In genomic region chr4:135971805-135972555, GRCm38 (mm10) we compare ENCODE assay signal across 8 mouse cellular contexts. TPM values are rescaled to one million over a fixed set of nuclear protein-coding genes. Genes with fewer than 3 reads are reported as not detected.
DNase-seq lines count a peak whose midpoint lies in the region; ATAC-seq and TF ChIP-seq lines count a peak whose summit lies in the region.

No protein-coding gene starts in this region.

- peak overlapping the region; percentile 41; the same call in 1 of the 2 replicates for H3K27ac ChIP-seq in heart, embryonic 12.5 days (ENCODE audit: poor library complexity, severe bottlenecking)
- peak overlapping the region; percentile 93 for H3K27ac ChIP-seq in forebrain, embryonic 10.5 days
- H3K27ac ChIP-seq in liver, embryonic 13.5 days, result peak overlapping the region; percentile 79
- H3K27ac ChIP-seq in stomach, postnatal 0 days (replicated peaks), result peak overlapping the region; percentile 84

- no peak for TF ChIP-seq CTCF in stomach, postnatal 0 days (IDR thresholded peaks at IDR 0.05; ENCODE audit: low read depth)

- H3K9ac ChIP-seq in heart, embryonic 12.5 days, result peak overlapping the region; percentile 93
- H3K9ac ChIP-seq in liver, embryonic 13.5 days, result peak overlapping the region; percentile 93
- peak overlapping the region; percentile 89 for H3K9ac ChIP-seq in stomach, postnatal 0 days (ENCODE audit: low read length)

- H3K4me1 ChIP-seq in heart, embryonic 12.5 days (replicated peaks), result peaks cover 22% of the 10 kb centered on the region
- peaks cover 35% of the 10 kb centered on the region for H3K4me1 ChIP-seq in forebrain, embryonic 10.5 days
- H3K4me1 ChIP-seq in liver, embryonic 13.5 days (replicated peaks), result peaks cover 35% of the 10 kb centered on the region
- peaks cover 4% of the 10 kb centered on the region; the same call in 1 of the 2 replicates for H3K4me1 ChIP-seq in stomach, postnatal 0 days (replicated peaks; ENCODE audit: control insufficient read depth, insufficient read depth)

- H3K9me3 ChIP-seq in heart, embryonic 12.5 days (replicated peaks), result no peaks in the 10 kb centered on the region
- H3K9me3 ChIP-seq in forebrain, embryonic 10.5 days, result no peaks in the 10 kb centered on the region
- H3K9me3 ChIP-seq in liver, embryonic 13.5 days (replicated peaks), result no peaks in the 10 kb centered on the region
- no peaks in the 10 kb centered on the region for H3K9me3 ChIP-seq in stomach, postnatal 0 days (ENCODE audit: control insufficient read depth, low read length)

- ATAC-seq in heart, embryonic 12.5 days (ENCODE audit: insufficient number of reproducible peaks, low FRiP score), result peak; percentile 3; the same call in 1 of the 2 replicates
- ATAC-seq in CD4-positive, CD25-positive, alpha-beta regulatory T cell, adult 4 months, result peak; percentile 38
- peak; percentile 14 for ATAC-seq in liver, embryonic 13.5 days (ENCODE audit: low read depth)
- peak; percentile 31 for ATAC-seq in stomach, postnatal 0 days (ENCODE audit: low FRiP score, low TSS enrichment)

- peak overlapping the region; percentile 89 for H3K4me3 ChIP-seq in heart, embryonic 12.5 days
- peak overlapping the region; percentile 100 for H3K4me3 ChIP-seq in forebrain, embryonic 10.5 days
- peak overlapping the region; percentile 89 for H3K4me3 ChIP-seq in liver, embryonic 13.5 days (replicated peaks)
- peak overlapping the region; percentile 95 for H3K4me3 ChIP-seq in stomach, postnatal 0 days (ENCODE audit: low read depth, low read length)

- H3K4me2 ChIP-seq in heart, embryonic 12.5 days, result peak overlapping the region; percentile 92
- peak overlapping the region; percentile 86 for H3K4me2 ChIP-seq in liver, embryonic 13.5 days
- peak overlapping the region; percentile 93 for H3K4me2 ChIP-seq in stomach, postnatal 0 days (replicated peaks; ENCODE audit: low read depth)

- intact Hi-C loops in left cerebral cortex, postnatal 25 days (cut with DNase I), result loop anchor here (1.0 kb wide), 1 partner anchor 9 kb away; the partner anchor contains the start of gene Gale

- no peak for DNase-seq in heart, adult 8-10 months (ENCODE audit: low spot score)
- DNase-seq in forebrain, embryonic 10.5 days (ENCODE audit: extremely low spot score, low spot score), result no peak
- DNase-seq in liver, embryonic 13.5 days, result no peak
- DNase-seq in stomach, postnatal 0 days (ENCODE audit: low spot score), result no peak
- DNase-seq in left cerebral cortex, postnatal 25 days (ENCODE audit: low spot score in 2 of 2), result no peak
- DNase-seq in layer of hippocampus, postnatal 25 days (ENCODE audit: extremely low spot score in 1 of 2, low spot score in 1 of 2), result no peak

- H3K36me3 ChIP-seq in heart, embryonic 12.5 days, result peaks cover 60% of the 10 kb centered on the region
- peaks cover 75% of the 10 kb centered on the region for H3K36me3 ChIP-seq in forebrain, embryonic 10.5 days (replicated peaks)
- H3K36me3 ChIP-seq in liver, embryonic 13.5 days, result peaks cover 75% of the 10 kb centered on the region
- peaks cover 23% of the 10 kb centered on the region for H3K36me3 ChIP-seq in stomach, postnatal 0 days (ENCODE audit: control insufficient read depth, insufficient read depth, low read length)

- no peaks in the 10 kb centered on the region for H3K27me3 ChIP-seq in heart, embryonic 12.5 days (replicated peaks)
- H3K27me3 ChIP-seq in forebrain, embryonic 10.5 days (ENCODE audit: poor library complexity, severe bottlenecking), result no peaks in the 10 kb centered on the region
- no peaks in the 10 kb centered on the region for H3K27me3 ChIP-seq in liver, embryonic 13.5 days
- no peaks in the 10 kb centered on the region for H3K27me3 ChIP-seq in stomach, postnatal 0 days (ENCODE audit: control insufficient read depth, insufficient read depth, low read length)

- no peak for TF ChIP-seq EP300 in stomach, postnatal 0 days (optimal IDR thresholded peaks at IDR 0.05)

- WGBS in heart, embryonic 12.5 days, result 1% methylated on average over 35 of the region's 35 CpGs
- WGBS in forebrain, embryonic 10.5 days, result under 1% methylated on average over 35 of the region's 35 CpGs
- 1% methylated on average over 35 of the region's 35 CpGs for WGBS in liver, embryonic 13.5 days (ENCODE audit: insufficient replicate concordance)
- WGBS in stomach, postnatal 0 days, result under 1% methylated on average over 32 of the region's 35 CpGs

RNA-seq across cellular contexts. Expression of gene Lypla2, which starts 0.4 kb away (rescaled TPM):
- polyA plus RNA-seq in heart, embryonic 12.5 days (2016; fragmentation: Nextera tagmentation; extraction: Ambion mirVana), result 73.0 and 77.4 TPM in 2 replicates
- total RNA-seq in heart, adult 8-10 months (2022), result 10 to 100 TPM; 32.5 to 38.4 (median 35.9) TPM
- 10 to 100 TPM; 63.0 to 72.0 TPM for polyA plus RNA-seq in CD4-positive, CD25-positive, alpha-beta regulatory T cell, adult 4 months (2017; shearing (Covaris generic))
- polyA plus RNA-seq in forebrain, embryonic 10.5 days (2016; fragmentation: Nextera tagmentation; extraction: Ambion mirVana), result 204 and 210 TPM in 2 replicates
- 48.9 and 49.7 TPM in 2 replicates for polyA plus RNA-seq in liver, embryonic 13.5 days (2015; fragmentation: Nextera tagmentation; extraction: Ambion mirVana)
- 88.6 and 89.6 TPM in 2 replicates for polyA plus RNA-seq in stomach, postnatal 0 days (2015; fragmentation: Nextera tagmentation; extraction: Ambion mirVana)
- total RNA-seq in left cerebral cortex, postnatal 25 days (2021), result 10 to 100 TPM; 87.0 to 88.6 TPM
- total RNA-seq in layer of hippocampus, postnatal 25 days (2021), result 100 to 1,000 TPM in 1 of 2 experiments, 10 to 100 TPM in 1; 94.7 to 110 TPM

RNA-seq across cellular contexts. Expression of gene Gale, which starts 8.5 kb away (rescaled TPM):
- polyA plus RNA-seq in heart, embryonic 12.5 days (2016; fragmentation: Nextera tagmentation; extraction: Ambion mirVana), result 27.6 and 28.8 TPM in 2 replicates
- total RNA-seq in heart, adult 8-10 months (2022), result 1 to 10 TPM; 1.2 to 3.2 (median 1.6) TPM
- polyA plus RNA-seq in CD4-positive, CD25-positive, alpha-beta regulatory T cell, adult 4 months (2017; shearing (Covaris generic)), result 10 to 100 TPM; 16.2 to 24.8 TPM
- 39.7 and 41.0 TPM in 2 replicates for polyA plus RNA-seq in forebrain, embryonic 10.5 days (2016; fragmentation: Nextera tagmentation; extraction: Ambion mirVana)
- 35.6 and 35.7 TPM in 2 replicates for polyA plus RNA-seq in liver, embryonic 13.5 days (2015; fragmentation: Nextera tagmentation; extraction: Ambion mirVana)
- 161 and 166 TPM in 2 replicates for polyA plus RNA-seq in stomach, postnatal 0 days (2015; fragmentation: Nextera tagmentation; extraction: Ambion mirVana)
- total RNA-seq in left cerebral cortex, postnatal 25 days (2021), result 10 to 100 TPM; 22.4 to 22.5 TPM
- total RNA-seq in layer of hippocampus, postnatal 25 days (2021), result 10 to 100 TPM; 23.1 to 31.6 TPM

RNA-seq across cellular contexts. Expression of gene Pithd1, which starts 15.1 kb away (rescaled TPM):
- polyA plus RNA-seq in heart, embryonic 12.5 days (2016; fragmentation: Nextera tagmentation; extraction: Ambion mirVana), result 47.2 and 49.1 TPM in 2 replicates
- total RNA-seq in heart, adult 8-10 months (2022), result 10 to 100 TPM; 20.8 to 23.4 (median 21.6) TPM
- polyA plus RNA-seq in CD4-positive, CD25-positive, alpha-beta regulatory T cell, adult 4 months (2017; shearing (Covaris generic)), result 1 to 10 TPM; 9.3 to 9.7 TPM
- 73.6 and 75.8 TPM in 2 replicates for polyA plus RNA-seq in forebrain, embryonic 10.5 days (2016; fragmentation: Nextera tagmentation; extraction: Ambion mirVana)
- polyA plus RNA-seq in liver, embryonic 13.5 days (2015; fragmentation: Nextera tagmentation; extraction: Ambion mirVana), result 99.8 and 111 TPM in 2 replicates
- polyA plus RNA-seq in stomach, postnatal 0 days (2015; fragmentation: Nextera tagmentation; extraction: Ambion mirVana), result 40.1 and 40.7 TPM in 2 replicates
- 10 to 100 TPM; 82.1 to 84.3 TPM for total RNA-seq in left cerebral cortex, postnatal 25 days (2021)
- 10 to 100 TPM; 84.3 to 89.7 TPM for total RNA-seq in layer of hippocampus, postnatal 25 days (2021)

RNA-seq across cellular contexts. Expression of gene Hmgcl, which starts 25.7 kb away (rescaled TPM):
- 70.4 and 74.5 TPM in 2 replicates for polyA plus RNA-seq in heart, embryonic 12.5 days (2016; fragmentation: Nextera tagmentation; extraction: Ambion mirVana)
- total RNA-seq in heart, adult 8-10 months (2022), result 10 to 100 TPM; 83.3 to 91.3 (median 85.0) TPM
- 100 to 1,000 TPM in 1 of 2 experiments, 10 to 100 TPM in 1; 73.7 to 104 TPM for polyA plus RNA-seq in CD4-positive, CD25-positive, alpha-beta regulatory T cell, adult 4 months (2017; shearing (Covaris generic))
- 65.0 and 65.4 TPM in 2 replicates for polyA plus RNA-seq in forebrain, embryonic 10.5 days (2016; fragmentation: Nextera tagmentation; extraction: Ambion mirVana)
- polyA plus RNA-seq in liver, embryonic 13.5 days (2015; fragmentation: Nextera tagmentation; extraction: Ambion mirVana), result 71.9 and 73.5 TPM in 2 replicates
- polyA plus RNA-seq in stomach, postnatal 0 days (2015; fragmentation: Nextera tagmentation; extraction: Ambion mirVana), result 154 and 163 TPM in 2 replicates
- 10 to 100 TPM; 29.5 TPM for total RNA-seq in left cerebral cortex, postnatal 25 days (2021)
- total RNA-seq in layer of hippocampus, postnatal 25 days (2021), result 10 to 100 TPM; 34.0 to 37.1 TPM

RNA-seq across cellular contexts. Expression of gene Eloa, which starts 49.6 kb away (rescaled TPM):
- polyA plus RNA-seq in heart, embryonic 12.5 days (2016; fragmentation: Nextera tagmentation; extraction: Ambion mirVana), result 35.3 and 36.8 TPM in 2 replicates
- total RNA-seq in heart, adult 8-10 months (2022), result 10 to 100 TPM; 32.2 to 33.9 (median 33.1) TPM
- polyA plus RNA-seq in CD4-positive, CD25-positive, alpha-beta regulatory T cell, adult 4 months (2017; shearing (Covaris generic)), result 10 to 100 TPM; 44.5 to 58.9 TPM
- polyA plus RNA-seq in forebrain, embryonic 10.5 days (2016; fragmentation: Nextera tagmentation; extraction: Ambion mirVana), result 35.2 and 36.7 TPM in 2 replicates
- polyA plus RNA-seq in liver, embryonic 13.5 days (2015; fragmentation: Nextera tagmentation; extraction: Ambion mirVana), result 27.7 and 35.1 TPM in 2 replicates
- 21.5 and 22.9 TPM in 2 replicates for polyA plus RNA-seq in stomach, postnatal 0 days (2015; fragmentation: Nextera tagmentation; extraction: Ambion mirVana)
- total RNA-seq in left cerebral cortex, postnatal 25 days (2021), result 10 to 100 TPM; 27.3 to 28.8 TPM
- total RNA-seq in layer of hippocampus, postnatal 25 days (2021), result 10 to 100 TPM; 31.3 to 31.4 TPM

Comparison
In these comparisons a context has a peak if more than half of its experiments do, and no peak if none do; other contexts are left out.
1. H3K27ac ChIP-seq: peak in every context shown above with its lines; median percentile 93 in forebrain, embryonic 10.5 days; 84 in stomach, postnatal 0 days; 79 in liver, embryonic 13.5 days; 41 in heart, embryonic 12.5 days.